ENCODE assay signal across 8 mouse cellular contexts in genomic region chr1:132557901-132558631, GRCm38 (mm10). TPM values are rescaled to one million over a fixed set of nuclear protein-coding genes. Genes with fewer than 3 reads are reported as not detected.
A peak's percentile ranks its signal among the peaks of the same experiment; 100 is the strongest.
DNase-seq lines count a peak whose midpoint lies in the region; ATAC-seq lines count a peak whose summit lies in the region.

No protein-coding gene starts in this region.

- H3K4me1 ChIP-seq in intestine, embryonic 16.5 days (ENCODE audit: control insufficient read depth, insufficient read depth, low read length) = peaks cover 11% of the 10 kb centered on the region
- H3K4me1 ChIP-seq in lung, embryonic 15.5 days = peaks cover 22% of the 10 kb centered on the region

- peak overlapping the region; percentile 37; the same call in 1 of the 2 replicates for H3K9ac ChIP-seq in intestine, embryonic 16.5 days (ENCODE audit: low read depth, low read length)
- no peak overlapping the region for H3K9ac ChIP-seq in lung, embryonic 15.5 days

- DNase-seq in heart, adult 11 months = peak; percentile 96
- DNase-seq in heart, postnatal 25 days (ENCODE audit: low spot score) = no peak
- peak; percentile 94 for DNase-seq in cerebellum, postnatal 10 days
- DNase-seq in gastrocnemius, postnatal 14 days = peak; percentile 62
- DNase-seq in retina, postnatal 7 days (ENCODE audit: low read depth, low spot score) = peak; percentile 59
- DNase-seq in thymus, postnatal 36 days = no peak

- 0 out of 2 replicates have a peak, but pooled peaks cover 3% of the 10 kb centered on the region for H3K27me3 ChIP-seq in intestine, embryonic 16.5 days (replicated peaks; ENCODE audit: control insufficient read depth, insufficient read depth, low read length)
- H3K27me3 ChIP-seq in lung, embryonic 15.5 days = peaks cover 15% of the 10 kb centered on the region

- H3K9me3 ChIP-seq in intestine, embryonic 16.5 days (ENCODE audit: control insufficient read depth, low read length) = no peaks in the 10 kb centered on the region
- H3K9me3 ChIP-seq in lung, embryonic 15.5 days = no peaks in the 10 kb centered on the region

- H3K4me3 ChIP-seq in intestine, embryonic 16.5 days (ENCODE audit: low read length) = no peak overlapping the region
- H3K4me3 ChIP-seq in lung, embryonic 15.5 days = no peak overlapping the region

- intact Hi-C loops in heart, postnatal 25 days (cut with DNase I) = no loop called here
- intact Hi-C loops in gastrocnemius, postnatal 14 days (cut with DNase I; ENCODE audit: low total_unique reads) = no loop called here

- no peak overlapping the region for H3K4me2 ChIP-seq in intestine, embryonic 16.5 days (ENCODE audit: low read depth, low read length)
- no peak overlapping the region for H3K4me2 ChIP-seq in lung, embryonic 15.5 days

- H3K27ac ChIP-seq in intestine, embryonic 16.5 days (ENCODE audit: low read length) = no peak overlapping the region
- no peak overlapping the region for H3K27ac ChIP-seq in lung, embryonic 15.5 days

- ATAC-seq in intestine, embryonic 16.5 days = peak; percentile 89
- peak; percentile 62; the same call in 1 of the 2 replicates for ATAC-seq in lung, embryonic 15.5 days (ENCODE audit: borderline replicate concordance, extremely low read depth, low FRiP score, low TSS enrichment)

- WGBS in intestine, embryonic 16.5 days = 18% methylated on average over 9 of the region's 9 CpGs
- WGBS in lung, embryonic 15.5 days = 7% methylated on average over 9 of the region's 9 CpGs

- H3K36me3 ChIP-seq in intestine, embryonic 16.5 days (ENCODE audit: control insufficient read depth, insufficient read depth, low read length) = no peaks in the 10 kb centered on the region
- H3K36me3 ChIP-seq in lung, embryonic 15.5 days = no peaks in the 10 kb centered on the region

RNA-seq across cellular contexts. Expression of gene Cntn2, which starts 15.0 kb away (rescaled TPM):
- 1 to 10 TPM; 3.9 to 7.8 TPM for total RNA-seq in heart, postnatal 25 days (2021)
- under 1 TPM; 0.04 to 0.18 TPM for total RNA-seq in gastrocnemius, postnatal 14 days (2021)
- 0.27 and 0.31 TPM in 2 replicates for polyA plus RNA-seq in intestine, embryonic 16.5 days (2015; fragmentation: Nextera tagmentation; extraction: Ambion mirVana)
- 0.16 and 0.28 TPM in 2 replicates for polyA plus RNA-seq in lung, embryonic 15.5 days (2015; fragmentation: Nextera tagmentation; extraction: Ambion mirVana)

RNA-seq across cellular contexts. Expression of gene Tmem81, which starts 52.0 kb away (rescaled TPM):
- 1 to 10 TPM; 1.6 TPM for total RNA-seq in heart, postnatal 25 days (2021)
- total RNA-seq in gastrocnemius, postnatal 14 days (2021) = 1 to 10 TPM in 1 of 2 experiments, under 1 TPM in 1; 0.84 to 1.0 TPM
- polyA plus RNA-seq in intestine, embryonic 16.5 days (2015; fragmentation: Nextera tagmentation; extraction: Ambion mirVana) = 1.4 and 1.7 TPM in 2 replicates
- polyA plus RNA-seq in lung, embryonic 15.5 days (2015; fragmentation: Nextera tagmentation; extraction: Ambion mirVana) = 1.3 and 2.1 TPM in 2 replicates

Comparison
In these comparisons a context has a peak if more than half of its experiments do, and no peak if none do; other contexts are left out.
1. DNase-seq: peak in heart, adult 11 months (single experiment), cerebellum, postnatal 10 days (2 of 2), gastrocnemius, postnatal 14 days (single experiment) and retina, postnatal 7 days (single experiment); none in heart, postnatal 25 days (single experiment) and thymus, postnatal 36 days (0 of 2).
2. RNA of gene Cntn2, which starts 15.0 kb away (total RNA-seq): 3.9 to 7.8 TPM in heart, postnatal 25 days; 0.04 to 0.18 TPM in gastrocnemius, postnatal 14 days; every median in the first group is over 4 times any median in the second.